Mouse (Mus musculus) neural tube, postnatal 0 days (tissue): ENCODE data around the gene Olfr330. TPM values are rescaled to one million over a fixed set of nuclear protein-coding genes. Genes with fewer than 3 reads are reported as not detected.

Experiments used
- polyA plus RNA-seq: library from polyadenylated mRNA; unstranded; fragments of >200 nt; fragmentation: Nextera tagmentation; extraction: Ambion mirVana; gene quantifications from 2 replicates; pipeline ENCODE4 v1.2.1, GENCODE M21; 2015

Gene Olfr330
- polyA plus RNA-seq, result 0.17 TPM in 1 of 2 replicates, not detected in the other

DNA sequence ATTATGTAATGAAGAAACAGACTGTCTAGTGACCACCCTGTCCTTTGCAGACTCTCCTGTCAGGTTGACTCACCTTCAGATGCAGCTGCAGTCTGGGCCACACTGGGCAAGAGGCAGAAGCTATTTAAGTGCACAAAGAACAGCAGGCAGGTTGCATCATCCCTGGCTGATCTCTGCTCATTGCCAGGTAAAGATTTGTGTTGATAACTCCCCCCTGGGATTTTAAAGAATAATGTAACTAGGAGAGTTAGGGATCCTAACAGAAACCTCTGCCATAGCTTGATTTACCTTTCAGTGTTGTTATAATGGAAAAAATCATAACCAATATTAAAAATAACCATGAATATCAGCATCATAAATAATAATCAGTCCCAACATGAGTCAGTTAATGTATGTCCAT, at the start of gene Olfr330:
TSS of gene Olfr330 (minus strand) at position 101 of the 400 bp plus-strand sequence.

DNA sequence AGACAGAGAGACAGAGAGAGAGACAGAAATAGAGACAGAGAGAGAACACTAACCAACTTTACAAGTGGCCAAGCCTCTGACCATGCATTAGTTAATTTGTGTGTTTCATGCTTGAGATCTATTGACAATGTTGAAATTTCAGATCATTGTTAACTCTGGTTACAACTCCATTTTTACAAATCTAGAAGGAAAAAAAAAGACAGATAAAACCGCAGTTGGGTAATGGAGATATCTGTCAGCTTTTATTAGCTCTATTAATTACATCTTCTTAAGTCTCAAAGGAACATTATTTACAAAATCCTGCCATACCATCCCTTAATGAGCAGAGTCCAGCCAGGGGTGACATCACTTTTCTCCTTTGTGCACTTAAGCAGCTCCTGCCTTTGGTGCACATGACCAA, 42.8 kb upstream of the Olfr330 start, which contains the start of gene Olfr325:
TSS of gene Olfr325 (plus strand) at position 301 of the 400 bp plus-strand sequence.

DNA sequence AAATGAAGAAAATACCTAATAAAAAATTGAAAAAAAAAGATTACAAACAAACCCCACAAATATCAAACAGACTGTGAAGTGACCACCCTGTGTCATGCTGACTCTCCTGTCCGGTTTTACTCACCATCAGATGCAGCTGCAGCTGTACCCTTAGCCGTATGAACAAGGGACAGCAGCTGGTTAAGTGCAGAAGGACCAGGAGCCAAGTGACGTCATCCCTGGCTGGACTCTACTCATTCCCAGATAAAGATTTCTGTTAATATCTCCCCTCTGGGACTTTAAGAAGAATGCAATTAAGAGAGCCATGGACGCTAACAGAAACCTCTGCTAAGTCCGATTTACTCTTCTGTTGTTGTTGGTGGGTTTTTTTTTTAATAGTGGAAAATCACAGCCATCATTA, 35.8 kb upstream of the Olfr330 start, which contains the start of gene Olfr224:
TSS of gene Olfr224 (minus strand) at position 149 of the 400 bp plus-strand sequence.

DNA sequence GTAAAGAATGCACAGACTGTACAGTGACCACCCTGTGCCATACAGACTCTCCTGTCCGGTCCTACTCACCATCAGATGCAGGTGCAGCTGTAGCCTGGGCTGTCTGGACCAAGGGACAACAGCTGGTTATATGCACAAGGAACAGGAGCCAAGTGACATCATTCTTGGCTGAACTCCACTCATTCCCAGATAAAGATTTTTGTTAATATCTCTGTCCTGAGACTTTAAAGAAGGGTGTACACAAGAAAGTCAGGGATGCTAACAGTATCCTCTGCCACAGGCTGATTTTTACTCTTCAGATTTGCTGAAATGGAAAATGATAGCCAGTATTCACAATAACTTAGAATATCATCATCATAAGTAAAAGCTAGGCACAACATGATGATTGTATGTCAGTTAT, 20.9 kb upstream of the Olfr330 start, which contains the start of gene Olfr328:
TSS of gene Olfr328 (minus strand) at position 101 of the 400 bp plus-strand sequence.

DNA sequence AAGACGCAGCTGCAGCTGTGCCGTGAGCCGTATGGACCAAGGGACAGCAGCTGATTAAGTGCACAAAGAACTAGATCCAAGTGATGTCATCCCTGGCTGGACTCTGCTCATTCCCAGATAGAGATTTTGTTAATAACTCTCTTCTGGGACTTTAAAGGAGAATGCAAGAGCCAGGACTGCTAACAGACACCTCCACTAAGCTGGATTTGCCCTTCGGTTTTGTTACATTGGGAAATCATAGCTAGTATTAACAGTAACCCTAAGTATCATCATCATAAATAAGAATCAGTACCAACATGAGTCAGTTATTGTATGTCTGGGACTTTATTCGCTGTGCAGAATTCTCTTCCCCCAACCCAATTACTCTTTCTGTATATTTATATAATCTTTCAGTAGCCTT, 11.7 kb upstream of the Olfr330 start, which contains the start of gene Olfr329-ps:
TSS of gene Olfr329-ps (minus strand) at position 101 of the 400 bp plus-strand sequence.

DNA sequence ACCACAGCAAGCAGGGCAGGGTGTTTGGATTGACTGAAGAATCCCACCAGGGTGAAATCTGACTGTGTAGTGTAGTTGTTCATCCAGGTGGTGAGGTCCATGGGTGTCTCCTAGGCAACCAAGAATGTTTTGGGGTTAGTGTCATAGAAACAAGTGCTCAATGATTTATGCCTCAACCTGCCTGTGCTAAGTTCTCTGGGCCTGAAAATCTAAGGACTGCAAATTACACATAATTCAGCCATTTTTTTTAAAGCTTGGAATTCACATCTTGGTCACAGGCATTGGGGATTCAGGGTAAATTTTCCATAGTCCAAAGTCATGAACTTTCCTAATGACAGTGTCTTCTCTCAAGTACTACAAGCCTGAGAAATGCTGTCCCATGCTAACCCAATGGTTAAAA, 32.2 kb downstream of the Olfr330 start, which contains the start of gene Olfr331:
TSS of gene Olfr331 (minus strand) at position 101 of the 400 bp plus-strand sequence.

DNA sequence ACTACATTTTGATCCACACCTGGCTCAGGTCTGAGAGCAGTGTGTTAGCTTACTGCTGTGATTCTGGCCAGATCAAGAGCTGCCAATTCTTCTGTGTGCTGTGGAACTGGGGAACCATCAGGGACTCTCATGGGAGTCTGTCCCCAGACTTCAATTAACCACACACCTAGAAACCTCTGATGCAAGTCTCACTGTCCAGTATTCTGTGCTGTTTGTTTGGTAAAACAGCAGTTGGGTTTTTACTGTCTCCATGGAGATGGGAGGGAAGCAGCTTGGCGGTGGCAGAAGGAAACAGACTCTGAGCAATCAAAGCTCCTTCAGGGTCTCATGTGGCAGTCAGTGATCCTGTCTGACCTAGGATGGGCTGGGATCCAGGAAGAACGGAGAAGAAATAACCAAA, 42.2 kb downstream of the Olfr330 start, which contains the start of gene Olfr332:
TSS of gene Olfr332 (minus strand) at position 101 of the 400 bp plus-strand sequence.

Other genes with a start within 250 kb of the Olfr330 start
- 21.5 and 26.6 TPM in 2 replicates for gene Zfp692, start 227.8 kb downstream of the Olfr330 start, polyA plus RNA-seq
- gene Zfp672, start 204.5 kb downstream of the Olfr330 start, polyA plus RNA-seq, result 48.4 and 48.9 TPM in 2 replicates
- 39.3 and 41.8 TPM in 2 replicates for gene Sh3bp5l, start 204.1 kb downstream of the Olfr330 start, polyA plus RNA-seq
- gene Lypd8, start 155.8 kb downstream of the Olfr330 start, polyA plus RNA-seq, result not detected in 2 replicates
- not detected in 2 replicates for gene 1810065E05Rik, start 113.7 kb downstream of the Olfr330 start, polyA plus RNA-seq
- gene Gm12253, start 102.3 kb downstream of the Olfr330 start, polyA plus RNA-seq, result not detected in 2 replicates
- not detected in 2 replicates for gene Lypd9, start 81.9 kb downstream of the Olfr330 start, polyA plus RNA-seq
- not detected in 2 replicates for gene Olfr30, start 72.6 kb downstream of the Olfr330 start, polyA plus RNA-seq
- not detected in 2 replicates for gene Olfr332, start 42.3 kb downstream of the Olfr330 start, polyA plus RNA-seq
- not detected in 2 replicates for gene Olfr331, start 32.3 kb downstream of the Olfr330 start, polyA plus RNA-seq
- gene Olfr329-ps, start 11.6 kb upstream of the Olfr330 start, polyA plus RNA-seq, result 0.04 and 0.08 TPM in 2 replicates
- gene Olfr328, start 20.8 kb upstream of the Olfr330 start, polyA plus RNA-seq, result 0.12 and 0.18 TPM in 2 replicates
- 0.09 and 0.23 TPM in 2 replicates for gene Olfr224, start 35.7 kb upstream of the Olfr330 start, polyA plus RNA-seq
- gene Olfr325, start 42.9 kb upstream of the Olfr330 start, polyA plus RNA-seq, result not detected in 2 replicates
- gene Olfr324, start 60.3 kb upstream of the Olfr330 start, polyA plus RNA-seq, result 0.21 and 0.41 TPM in 2 replicates
- gene 2210407C18Rik, start 81.2 kb upstream of the Olfr330 start, polyA plus RNA-seq, result not detected in 2 replicates
- not detected in 2 replicates for gene Olfr323, start 95.7 kb upstream of the Olfr330 start, polyA plus RNA-seq
- gene Trim58, start 105.6 kb upstream of the Olfr330 start, polyA plus RNA-seq, result 0.46 and 0.47 TPM in 2 replicates
- gene Olfr322, start 123.9 kb upstream of the Olfr330 start, polyA plus RNA-seq, result not detected in 2 replicates
- gene Olfr320, start 146.3 kb upstream of the Olfr330 start, polyA plus RNA-seq, result not detected in 2 replicates
- gene Olfr319, start 164.3 kb upstream of the Olfr330 start, polyA plus RNA-seq, result not detected in 2 replicates
- gene Olfr318, start 189.2 kb upstream of the Olfr330 start, polyA plus RNA-seq, result not detected in 2 replicates
- not detected in 2 replicates for gene Olfr317, start 204.4 kb upstream of the Olfr330 start, polyA plus RNA-seq
- gene Olfr316, start 217.9 kb upstream of the Olfr330 start, polyA plus RNA-seq, result not detected in 2 replicates
- gene Olfr315, start 238.4 kb upstream of the Olfr330 start, polyA plus RNA-seq, result not detected in 2 replicates
- gene Olfr314, start 248.1 kb upstream of the Olfr330 start, polyA plus RNA-seq, result not detected in 2 replicates